Mouse (Mus musculus): ENCODE results near the gene Sbno2.

The Sbno2 gene

GRCm38 (mm10) chr10:80141786-80142529 lies 36.6 kb upstream of the Sbno2 start:
- DNase-seq (ENCODE audit: low read depth, low spot score), result peak; percentile 96

- DNase-seq (ENCODE audit: low read depth, low spot score), result peak; percentile 81
Measured at GRCm38 (mm10) chr10:80141243-80141642, 35.9 kb upstream of the Sbno2 start.

GRCm38 (mm10) chr10:80140666-80141035 lies 35.3 kb upstream of the Sbno2 start, which contains the start of gene Cbarp:
Gene Cbarp (minus strand): TSS chr10:80140835.
- no peak for DNase-seq (ENCODE audit: low read depth, low spot score)

GRCm38 (mm10) chr10:80139975-80140665 lies 34.7 kb upstream of the Sbno2 start:
- no peak for DNase-seq (ENCODE audit: low read depth, low spot score)

GRCm38 (mm10) chr10:80139439-80139775 lies 34.0 kb upstream of the Sbno2 start:
- DNase-seq (ENCODE audit: low read depth, low spot score), result no peak

GRCm38 (mm10) chr10:80138553-80139438 lies 33.4 kb upstream of the Sbno2 start, which contains the start of gene Atp5d:
Gene Atp5d (plus strand): TSS chr10:80138632.
- no peak for DNase-seq (ENCODE audit: low read depth, low spot score)

GRCm38 (mm10) chr10:80137626-80138552 lies 32.5 kb upstream of the Sbno2 start:
- no peak for DNase-seq (ENCODE audit: low read depth, low spot score)

GRCm38 (mm10) chr10:80136952-80137625 lies 31.7 kb upstream of the Sbno2 start:
- DNase-seq (ENCODE audit: low read depth, low spot score), result no peak

GRCm38 (mm10) chr10:80136179-80136951 lies 31.0 kb upstream of the Sbno2 start:
- DNase-seq (ENCODE audit: low read depth, low spot score), result no peak

GRCm38 (mm10) chr10:80135641-80136040 lies 30.3 kb upstream of the Sbno2 start:
- no peak for DNase-seq (ENCODE audit: low read depth, low spot score)

GRCm38 (mm10) chr10:80135161-80135560 lies 29.8 kb upstream of the Sbno2 start:
- no peak for DNase-seq (ENCODE audit: low read depth, low spot score)

GRCm38 (mm10) chr10:80134421-80134820 lies 29.1 kb upstream of the Sbno2 start:
- no peak for DNase-seq (ENCODE audit: low read depth, low spot score)

- no peak for DNase-seq (ENCODE audit: low read depth, low spot score)
Measured at GRCm38 (mm10) chr10:80133226-80133849, 28.0 kb upstream of the Sbno2 start.

- DNase-seq (ENCODE audit: low read depth, low spot score), result no peak
Measured at GRCm38 (mm10) chr10:80131952-80132350, 26.6 kb upstream of the Sbno2 start.

GRCm38 (mm10) chr10:80131316-80131951 lies 26.1 kb upstream of the Sbno2 start:
- DNase-seq (ENCODE audit: low read depth, low spot score), result no peak

- DNase-seq (ENCODE audit: low read depth, low spot score), result no peak
Measured at GRCm38 (mm10) chr10:80130403-80131031, 25.1 kb upstream of the Sbno2 start.

- DNase-seq (ENCODE audit: low read depth, low spot score), result no peak
Measured at GRCm38 (mm10) chr10:80129846-80130245, 24.5 kb upstream of the Sbno2 start.

GRCm38 (mm10) chr10:80127920-80128319 lies 22.5 kb upstream of the Sbno2 start:
- DNase-seq (ENCODE audit: low read depth, low spot score), result no peak

Data from retina, adult 2 months (tissue).